Mouse (Mus musculus) inflammation-experienced regulatory T-cells, adult 6 months (primary cell): ENCODE results near the gene Dctn1. TPM values are rescaled to one million over a fixed set of nuclear protein-coding genes. Genes with fewer than 3 reads are reported as not detected.

Source experiments
- ATAC-seq: one replicate; pipeline ENCODE4 v1.8.0; 2017
- polyA plus RNA-seq, 3 experiments: library from polyadenylated mRNA; unstranded; fragments of 100-300 nt; shearing (Covaris generic); gene quantifications; one replicate each; pipeline ENCODE4 v1.2.1; 2017

The Dctn1 gene
- polyA plus RNA-seq, 3 experiments from 2014 or later = 15.5 to 21.0 (median 16.1) TPM

DNA sequence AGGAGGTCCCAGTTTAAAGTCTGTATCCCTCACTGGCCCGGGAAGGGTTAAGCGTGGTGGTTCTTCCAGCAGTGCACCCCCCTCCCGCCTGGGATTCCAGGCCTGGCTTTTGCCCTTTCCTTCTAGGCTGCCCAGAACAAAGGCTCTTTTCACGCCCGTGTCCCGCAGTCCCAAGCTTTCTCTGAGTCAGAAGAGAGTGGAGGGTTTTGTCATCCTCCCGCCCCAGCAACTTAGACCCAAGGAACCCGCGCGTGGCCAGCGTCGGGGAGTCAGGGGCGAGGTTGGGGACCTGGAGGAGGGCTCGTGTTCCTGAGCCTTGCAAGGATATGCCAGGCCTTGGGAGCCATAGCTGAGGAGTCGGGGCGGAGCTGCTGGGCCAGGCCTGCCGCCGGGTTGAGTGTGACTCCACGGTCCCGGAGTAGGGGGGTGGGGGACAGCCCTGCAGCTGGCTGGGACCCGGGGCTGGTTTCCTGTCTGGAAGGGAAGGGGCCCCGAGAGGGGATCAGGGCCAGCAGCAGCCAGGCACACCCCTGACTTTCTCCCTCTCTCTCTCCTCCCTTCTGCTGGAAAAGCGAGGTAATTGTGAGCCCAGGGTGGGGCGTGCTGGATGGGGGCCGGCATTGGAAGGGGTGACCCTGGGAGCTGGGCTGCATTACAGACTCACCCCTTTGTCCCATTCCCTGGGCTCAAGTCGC, 28.7 kb upstream of the Dctn1 start:
- no peak for ATAC-seq

DNA sequence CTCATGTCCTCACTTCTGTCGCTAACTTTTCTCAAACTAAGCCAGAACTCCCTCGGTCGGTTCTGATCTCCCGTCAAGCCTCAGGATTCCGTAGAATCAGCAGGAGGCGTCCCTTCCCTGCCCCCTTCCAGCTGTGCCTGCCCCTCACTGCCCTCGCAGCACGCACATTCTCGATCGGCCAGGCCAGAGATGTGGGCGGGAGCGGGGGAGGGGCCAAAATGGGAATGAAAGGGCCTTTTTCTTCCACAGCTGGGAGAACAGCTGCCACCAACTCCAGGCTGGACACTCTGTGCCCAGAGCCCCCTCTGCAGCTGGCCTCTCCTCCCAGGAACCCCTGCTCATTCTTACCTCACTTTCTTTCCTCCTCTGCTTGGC, 28.2 kb upstream of the Dctn1 start:
- ATAC-seq = no peak

DNA sequence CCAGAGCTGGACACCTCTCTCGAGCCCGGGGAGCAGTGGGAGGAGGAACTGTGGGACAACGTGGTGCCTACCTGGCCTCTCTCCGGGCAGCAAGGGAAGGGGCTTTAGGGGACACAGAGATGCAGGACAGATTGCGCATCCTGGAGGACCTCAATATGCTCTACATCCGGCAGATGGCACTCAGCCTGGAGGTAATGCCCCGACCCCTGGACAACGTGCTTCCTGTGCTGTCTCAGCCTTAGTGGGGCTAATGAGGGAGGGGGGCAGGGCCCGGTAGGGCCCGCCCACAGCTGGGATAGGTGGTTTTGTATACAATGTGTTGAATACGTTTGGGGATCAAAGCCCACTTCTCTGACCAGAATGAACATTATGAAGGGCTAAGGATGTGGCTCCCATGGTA, 27.7 kb upstream of the Dctn1 start:
- no peak for ATAC-seq

DNA sequence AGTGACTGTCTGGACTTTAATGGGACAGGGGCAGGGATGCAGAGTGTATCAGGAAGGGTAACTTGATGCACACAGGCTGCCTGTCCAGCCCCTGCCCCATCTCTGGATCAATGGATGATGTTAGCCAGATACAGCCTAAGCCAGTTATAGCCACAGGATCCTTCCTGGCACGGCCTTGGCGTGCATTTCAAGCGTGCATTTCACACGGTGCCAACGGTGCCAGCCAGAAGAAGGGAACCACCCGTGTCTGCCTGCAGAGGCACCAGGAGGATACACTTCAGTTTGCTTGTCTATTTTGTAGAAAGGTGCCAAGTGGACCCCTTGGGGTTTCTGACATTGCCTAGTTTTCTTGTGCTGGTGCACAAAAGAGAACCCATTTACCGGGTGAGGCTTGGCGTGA, 25.7 kb upstream of the Dctn1 start:
- no peak for ATAC-seq

DNA sequence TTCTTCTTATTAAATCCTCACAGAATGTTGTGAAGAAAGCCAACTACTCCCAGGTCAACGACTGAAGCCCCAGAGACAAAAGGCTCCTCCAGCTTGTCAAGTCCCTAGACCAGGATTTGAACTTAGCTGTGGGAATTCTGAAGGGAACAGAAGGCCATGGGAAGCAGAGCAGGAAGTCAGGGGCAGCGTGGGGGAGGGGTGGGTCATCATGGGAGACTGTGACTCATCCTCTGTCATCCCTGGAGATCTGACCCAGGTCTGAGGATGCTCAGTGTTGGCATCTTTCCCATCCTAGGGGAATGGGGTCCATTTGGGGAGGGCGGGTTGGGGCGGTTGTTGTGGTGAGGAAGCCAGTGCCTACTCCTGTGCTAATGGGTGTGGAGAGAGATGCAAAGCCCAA, 24.1 kb upstream of the Dctn1 start:
- ATAC-seq = no peak

DNA sequence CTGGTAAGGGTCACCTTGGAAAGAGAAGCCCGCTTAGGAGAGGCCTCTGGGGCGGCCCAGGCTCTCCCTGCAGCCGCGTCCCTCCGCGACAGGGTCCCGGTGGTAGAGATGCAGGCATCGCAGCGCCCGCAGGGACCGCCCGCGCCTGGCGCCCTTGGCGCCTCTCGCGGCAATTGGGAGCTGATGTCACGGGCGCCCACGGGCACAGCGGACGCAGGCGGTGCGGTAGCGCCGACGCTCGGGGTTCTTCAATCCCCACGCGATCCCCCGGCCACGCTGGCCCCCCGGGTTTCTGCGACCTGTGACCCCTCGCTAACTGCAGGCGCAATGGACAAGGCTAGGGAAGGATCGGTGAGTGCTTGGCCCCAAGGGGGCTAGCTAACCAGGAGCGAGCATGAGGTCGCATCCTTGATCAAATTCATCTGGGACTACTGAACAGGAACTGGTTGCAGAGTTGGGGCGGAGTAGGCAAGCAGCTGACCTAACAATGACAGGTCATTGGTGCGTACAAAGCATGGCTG, 23.4 kb upstream of the Dctn1 start:
- ATAC-seq = no peak

DNA sequence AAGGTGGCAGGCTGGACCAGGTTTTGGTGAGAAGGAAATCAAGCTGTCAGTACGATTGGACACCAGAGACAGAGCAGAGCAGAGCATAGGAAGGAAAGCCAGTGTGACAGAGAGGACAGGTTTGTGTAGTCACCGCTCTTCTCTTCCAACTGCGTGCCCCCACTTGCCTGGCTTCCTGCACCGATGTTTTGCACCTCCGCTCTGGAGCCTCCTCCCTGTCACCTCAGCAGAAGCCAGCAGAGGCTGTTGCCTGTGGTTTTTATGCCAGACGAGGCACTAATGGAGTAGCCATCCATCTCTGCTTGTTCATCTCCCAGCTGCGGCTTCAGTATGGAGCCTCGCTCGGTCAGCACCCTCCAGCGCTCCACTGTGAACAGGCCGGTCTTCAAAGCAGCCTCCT, 22.8 kb upstream of the Dctn1 start:
- ATAC-seq = no peak

GRCm38 (mm10) chr6:83145209-83145608, 20.5 kb upstream of the Dctn1 start:
- ATAC-seq = no peak

GRCm38 (mm10) chr6:83145805-83146204, 19.9 kb upstream of the Dctn1 start:
- ATAC-seq = no peak

DNA sequence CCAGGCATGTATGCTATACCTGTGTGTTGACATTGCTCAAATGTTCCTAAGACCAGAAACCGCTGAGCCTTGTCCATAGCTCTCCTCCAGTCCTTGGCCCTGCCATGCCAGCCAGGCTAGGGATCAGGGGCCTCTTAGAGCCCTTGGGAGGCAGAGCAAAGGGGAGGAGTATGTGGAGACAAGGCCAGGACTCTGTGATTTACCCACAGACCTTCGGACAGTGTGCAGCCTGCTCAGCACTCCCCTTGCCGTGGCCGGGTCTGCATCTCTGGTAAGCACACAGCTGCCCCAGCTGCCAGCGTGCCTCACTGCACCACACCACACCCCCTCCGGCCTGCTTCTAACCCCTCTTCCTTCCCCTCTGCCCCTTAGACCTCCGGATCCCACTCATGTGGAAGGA, 18.4 kb upstream of the Dctn1 start:
- ATAC-seq = no peak

DNA sequence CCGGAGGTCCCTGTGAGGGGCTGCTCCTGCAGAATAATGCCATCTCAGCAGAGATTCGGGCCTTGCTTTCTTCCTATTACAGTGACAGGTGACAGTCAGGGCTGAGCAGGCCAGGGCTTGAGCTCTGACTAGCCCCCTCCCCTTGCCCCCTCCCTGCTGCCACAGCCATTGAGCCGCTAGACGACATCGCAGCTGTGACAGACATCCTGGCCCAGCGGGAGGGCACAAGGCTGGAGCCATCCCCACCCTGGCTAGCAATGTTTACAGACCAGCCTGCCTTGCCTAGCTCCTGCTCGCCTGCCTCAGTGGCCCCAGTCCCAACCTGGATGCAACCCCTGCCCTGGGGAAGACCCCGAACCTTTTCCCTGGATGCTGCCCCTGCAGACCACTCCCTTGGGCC, 14.0 kb upstream of the Dctn1 start:
- ATAC-seq = no peak

DNA sequence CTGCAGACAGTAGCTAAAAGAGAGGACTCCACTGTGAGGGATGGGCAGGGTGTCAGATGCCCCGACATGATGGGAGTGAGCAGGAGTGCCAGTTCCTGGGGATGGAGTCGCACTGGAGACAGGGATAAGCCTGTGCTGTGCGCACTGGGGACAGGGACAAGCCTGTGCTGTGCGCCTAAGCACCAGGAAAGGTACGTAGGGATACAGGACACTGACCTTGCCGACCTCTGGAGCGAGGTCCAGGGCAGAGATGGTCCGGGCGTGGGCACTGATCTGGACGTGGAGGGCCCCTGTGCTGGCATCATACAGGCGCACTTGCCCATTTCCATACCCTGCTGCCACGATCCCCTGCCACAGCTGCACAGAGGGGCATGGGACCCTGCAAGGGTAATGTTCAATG, 12.7 kb upstream of the Dctn1 start:
- ATAC-seq = no peak

DNA sequence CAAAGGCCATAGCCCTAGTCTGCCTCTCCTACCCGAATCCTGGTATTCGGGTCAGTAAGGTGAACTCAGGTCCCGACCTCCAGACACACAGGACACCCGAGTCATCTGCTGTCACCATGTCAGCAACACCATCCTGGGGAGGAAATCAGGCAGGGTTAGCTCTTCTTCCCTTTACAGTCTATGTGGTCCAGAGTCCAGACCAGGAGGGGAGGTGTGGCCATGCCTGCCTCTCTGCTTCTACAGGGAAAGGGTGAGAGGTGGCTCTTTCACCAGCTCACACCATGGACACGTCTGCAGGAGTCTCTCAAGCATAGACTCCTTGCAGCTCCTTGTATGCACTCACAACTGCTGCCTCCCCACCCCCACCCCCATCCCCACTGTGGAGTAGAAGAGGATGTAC, 12.2 kb upstream of the Dctn1 start:
- no peak for ATAC-seq

DNA sequence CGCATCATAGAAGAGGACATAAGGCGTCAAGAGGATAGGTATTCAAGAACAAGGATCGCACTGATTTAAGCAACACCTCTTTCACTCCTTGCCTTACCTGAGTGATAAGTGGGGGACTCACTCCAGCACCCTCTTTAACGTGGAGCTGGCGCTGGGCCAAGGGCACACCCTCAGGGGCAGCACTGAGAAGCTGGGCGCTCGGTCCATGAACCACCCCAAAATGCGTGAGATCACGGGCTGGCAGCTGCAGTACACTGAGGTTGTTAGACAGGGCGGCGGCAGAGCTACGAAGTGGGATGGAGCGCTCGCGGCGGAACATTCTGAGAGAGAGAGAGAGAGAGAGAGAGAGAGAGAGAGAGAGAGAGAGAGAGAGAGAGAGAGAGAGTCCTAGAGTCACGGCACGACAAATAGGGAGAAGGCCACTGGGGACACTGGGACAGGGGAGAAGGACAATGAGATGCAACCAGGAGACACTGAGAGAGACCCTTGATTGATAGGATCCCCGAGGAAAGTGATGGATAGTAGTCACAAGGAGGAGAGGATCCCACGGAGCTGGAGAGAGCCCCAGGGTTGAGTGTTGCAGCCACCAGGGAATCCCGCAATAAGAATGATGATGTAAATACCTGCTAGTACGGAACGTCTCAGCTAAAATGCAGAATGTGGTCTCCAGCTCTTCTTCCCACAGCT, 10.0 kb upstream of the Dctn1 start:
- ATAC-seq = peak; percentile 19

DNA sequence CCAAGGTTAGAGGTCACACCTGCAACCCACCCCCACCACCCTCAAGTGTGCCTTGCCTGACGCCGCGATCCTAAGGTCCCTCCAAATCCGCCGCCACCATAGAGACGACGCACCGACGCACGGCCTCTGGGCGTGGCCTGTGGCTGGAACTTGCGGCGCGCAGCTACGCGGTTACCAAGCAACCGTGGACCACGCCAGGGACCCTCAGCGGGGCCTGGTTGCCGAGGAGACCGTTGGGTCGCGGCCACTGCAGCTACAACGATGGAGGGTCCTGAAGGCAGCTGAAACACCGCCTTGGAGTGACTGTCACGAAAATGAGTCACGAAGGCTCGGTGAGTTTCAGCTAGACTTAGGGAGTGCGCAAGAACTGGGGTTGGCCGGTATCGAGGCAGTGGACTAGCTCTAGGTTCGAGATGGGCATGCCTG, 9.4 kb upstream of the Dctn1 start, which contains the start of the genes Wdr54 and 1700003E16Rik:
TSS of gene Wdr54 (minus strand) at position 139 of the 426 bp plus-strand sequence.
TSS of gene 1700003E16Rik (plus strand) at position 146 of the 426 bp plus-strand sequence.
- ATAC-seq = peak; percentile 64

GRCm38 (mm10) chr6:83159456-83159855, 6.3 kb upstream of the Dctn1 start:
- peak; percentile 62 for ATAC-seq

GRCm38 (mm10) chr6:83161442-83161841, 4.3 kb upstream of the Dctn1 start:
- no peak for ATAC-seq

DNA sequence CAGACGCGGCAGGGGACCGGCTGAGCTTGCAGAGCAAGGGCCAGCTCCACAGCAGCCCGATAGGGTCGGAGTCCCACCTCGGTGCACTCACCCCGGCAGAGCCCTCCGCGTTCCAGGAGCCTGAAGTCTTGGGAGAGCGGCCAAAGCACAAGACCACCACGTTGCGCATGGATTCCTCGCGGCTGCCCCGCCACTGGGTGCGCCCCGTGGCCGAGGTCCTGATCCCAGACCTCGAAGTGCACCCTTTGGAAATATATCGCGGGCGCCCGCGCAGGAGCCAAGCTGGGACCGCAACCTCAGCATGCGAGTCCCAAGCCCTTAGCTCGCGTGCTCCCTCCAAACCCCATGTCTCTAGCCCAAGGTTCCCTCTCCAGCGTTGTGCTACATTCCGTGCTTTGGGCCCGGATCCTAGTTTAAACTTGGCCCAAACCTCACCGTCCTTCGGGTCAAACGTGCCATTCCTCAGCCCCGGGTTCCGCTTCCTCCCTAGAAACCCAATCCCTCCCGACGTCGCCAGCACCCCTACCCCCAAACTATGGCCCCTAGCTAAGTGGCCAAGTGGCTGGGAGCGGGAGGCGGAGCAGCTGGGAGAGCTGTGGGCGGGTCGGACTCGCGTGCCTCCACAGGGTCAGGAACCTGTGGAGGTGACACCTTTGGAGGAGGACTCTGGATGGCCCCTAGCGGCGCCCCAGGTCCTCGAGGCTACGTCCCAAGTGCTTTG, 3.6 kb upstream of the Dctn1 start:
- ATAC-seq = no peak

GRCm38 (mm10) chr6:83162701-83163100, 3.0 kb upstream of the Dctn1 start:
- ATAC-seq = no peak

DNA sequence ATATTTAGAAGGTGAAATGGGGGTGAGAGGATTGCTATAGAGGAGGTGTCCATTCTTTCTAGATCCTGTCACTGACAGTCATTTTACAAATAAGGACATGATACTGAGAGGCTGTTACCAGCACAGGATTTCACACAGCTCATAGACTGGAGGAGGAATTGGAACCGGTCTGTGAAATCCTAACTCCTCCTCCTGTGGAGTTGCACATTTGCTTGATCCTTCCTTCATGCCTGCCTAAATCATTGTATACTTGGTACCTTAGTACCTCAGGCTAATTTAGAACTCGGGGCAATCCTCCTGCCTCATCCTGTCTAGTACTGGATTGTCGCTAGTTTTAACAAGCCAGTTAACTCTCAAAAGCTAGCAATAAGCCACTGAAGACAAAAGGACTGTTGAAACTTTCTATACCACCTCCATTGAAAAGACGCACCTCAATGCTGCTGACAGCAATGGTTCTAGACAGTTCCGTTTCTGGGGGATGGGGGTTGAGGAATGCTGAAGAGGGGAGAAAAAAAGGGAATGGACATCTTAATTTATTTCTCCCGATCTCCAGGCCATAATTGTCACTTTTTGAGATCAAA, 604 bp upstream of the Dctn1 start:
- ATAC-seq = peak; percentile 57

- peak; percentile 33 for ATAC-seq
Observed at GRCm38 (mm10) chr6:83166243-83166630, 517 bp downstream of the Dctn1 start.

DNA sequence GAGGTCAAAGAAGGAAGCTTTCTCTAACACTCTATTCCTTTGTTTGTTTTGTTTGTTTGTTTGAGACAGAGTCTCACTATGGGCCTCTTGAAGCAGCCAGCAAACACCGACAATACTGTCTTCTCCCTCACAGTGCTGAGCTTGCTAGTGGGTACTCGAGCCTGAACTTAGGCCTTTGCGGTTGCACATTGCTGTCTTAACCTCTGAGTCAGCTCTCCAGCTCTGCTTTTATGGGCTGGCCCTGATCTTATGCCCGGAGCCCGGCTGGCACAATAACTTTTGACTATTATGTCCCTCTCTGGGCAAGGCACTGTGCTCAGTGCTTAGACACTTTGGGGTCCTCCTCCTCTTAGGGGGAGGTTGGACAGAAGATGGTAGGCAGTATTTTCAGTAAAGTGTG, 4.2 kb downstream of the Dctn1 start:
- ATAC-seq = no peak

- no peak for ATAC-seq
Observed at GRCm38 (mm10) chr6:83171063-83171462, 5.3 kb downstream of the Dctn1 start.
